Mouse (Mus musculus): Measurements from ENCODE around the gene Msrb3.
A peak's percentile ranks its signal among the peaks of the same experiment; 100 is the strongest.

The Msrb3 gene

DNA sequence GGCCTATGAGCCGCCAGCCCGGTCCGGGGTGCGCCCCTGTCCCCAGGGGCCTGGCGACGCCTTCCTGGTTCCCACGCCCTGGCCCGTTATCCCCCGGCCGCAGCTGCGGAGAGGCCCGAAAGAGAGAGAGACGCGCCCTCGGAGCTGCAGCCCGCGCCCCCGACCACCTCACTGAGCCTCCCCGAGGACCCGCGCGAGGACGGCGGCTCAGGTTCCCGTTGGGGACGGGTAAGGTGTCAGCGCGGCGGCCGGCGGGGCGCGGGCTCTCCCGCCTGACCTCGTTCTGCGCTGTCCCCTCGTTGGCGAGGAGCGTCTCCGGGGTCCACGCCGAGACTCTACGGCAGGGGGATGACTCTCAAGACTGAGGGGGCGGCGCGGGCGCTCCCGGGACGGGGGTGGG lies 544 bp downstream of the Msrb3 start:
- no peak for DNase-seq (ENCODE audit: low spot score)

DNA sequence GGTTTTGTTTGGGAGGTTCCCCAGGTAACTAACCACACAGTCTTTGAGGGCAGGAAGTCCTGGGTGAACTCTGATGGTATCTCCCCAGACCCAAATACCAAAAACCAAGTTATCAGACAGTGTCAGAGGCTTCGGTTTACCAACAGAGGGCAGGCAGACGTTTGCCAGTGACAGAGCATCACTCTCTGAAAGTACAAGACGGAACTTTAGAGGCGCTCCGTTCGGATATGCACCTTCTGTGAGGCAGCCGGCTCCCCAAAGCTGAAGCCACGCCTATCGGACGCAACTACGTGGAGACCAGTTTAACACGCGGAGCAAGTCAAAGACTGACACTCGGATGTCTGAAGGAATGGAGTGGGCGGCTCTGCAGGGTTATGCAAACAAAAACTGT lies 3.0 kb downstream of the Msrb3 start:
- no peak for DNase-seq (ENCODE audit: low spot score)

DNA sequence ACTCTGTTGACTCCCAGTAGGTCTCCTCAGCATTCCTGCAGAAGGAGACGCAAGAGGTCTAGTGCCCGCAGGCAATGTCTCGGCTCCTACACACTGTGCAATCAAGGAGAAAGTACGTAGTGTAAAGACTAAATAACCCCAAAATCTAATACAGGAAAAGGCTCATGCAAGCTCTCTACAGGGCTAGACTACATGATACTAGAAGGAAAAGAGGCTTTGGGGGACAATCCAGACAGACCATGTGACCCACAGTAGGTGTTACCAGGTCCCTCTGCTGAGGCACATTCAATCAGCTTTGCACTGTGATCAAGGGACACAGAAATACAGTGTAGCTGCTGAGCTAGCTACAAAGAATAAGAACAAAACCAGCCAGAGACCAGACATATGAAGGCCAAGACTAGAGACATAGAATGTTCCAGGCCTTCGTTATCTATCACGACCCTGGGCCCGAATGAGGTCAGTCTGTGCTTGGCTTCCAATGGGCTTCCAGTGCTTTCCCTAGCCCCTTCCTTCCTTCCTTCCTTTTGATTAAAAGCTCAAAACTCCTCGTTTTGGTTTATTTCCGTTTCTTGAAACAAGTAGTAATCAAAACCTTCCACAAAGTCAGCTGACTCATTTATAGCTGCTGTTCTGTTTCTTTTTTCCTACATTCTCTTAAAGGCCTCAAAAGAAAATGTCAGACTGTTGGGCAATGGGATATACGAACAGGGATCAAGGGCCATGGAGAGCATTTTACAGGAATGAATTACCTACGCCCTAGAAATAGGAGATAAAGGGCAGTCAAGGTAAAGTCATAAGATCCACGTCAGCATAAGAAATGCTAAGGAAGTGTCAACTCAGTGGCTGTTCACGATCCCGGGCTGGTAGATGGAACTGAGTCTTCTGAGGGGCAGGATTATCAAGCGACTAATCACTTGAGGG lies 3.7 kb downstream of the Msrb3 start:
- DNase-seq (ENCODE audit: low spot score), result no peak

DNA sequence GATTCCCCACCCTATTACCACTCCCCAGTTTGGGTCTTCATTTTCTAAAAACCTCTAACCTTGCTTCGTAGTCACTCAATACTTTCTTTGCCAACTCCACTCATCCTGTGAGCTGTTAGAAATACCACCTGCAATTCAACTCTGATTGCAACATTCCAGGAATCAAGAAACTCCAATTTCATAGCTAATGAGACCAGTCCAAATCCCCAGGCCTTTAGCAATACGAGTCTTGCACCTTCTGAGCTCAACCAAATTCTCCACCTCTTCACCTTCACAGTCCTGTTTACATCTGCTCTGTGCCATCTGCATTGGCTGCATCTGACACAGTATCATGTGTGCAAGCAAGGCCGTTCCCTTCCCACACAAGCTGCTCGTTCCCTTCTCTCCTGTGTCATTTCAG lies 5.0 kb downstream of the Msrb3 start:
- DNase-seq (ENCODE audit: low spot score), result no peak

DNA sequence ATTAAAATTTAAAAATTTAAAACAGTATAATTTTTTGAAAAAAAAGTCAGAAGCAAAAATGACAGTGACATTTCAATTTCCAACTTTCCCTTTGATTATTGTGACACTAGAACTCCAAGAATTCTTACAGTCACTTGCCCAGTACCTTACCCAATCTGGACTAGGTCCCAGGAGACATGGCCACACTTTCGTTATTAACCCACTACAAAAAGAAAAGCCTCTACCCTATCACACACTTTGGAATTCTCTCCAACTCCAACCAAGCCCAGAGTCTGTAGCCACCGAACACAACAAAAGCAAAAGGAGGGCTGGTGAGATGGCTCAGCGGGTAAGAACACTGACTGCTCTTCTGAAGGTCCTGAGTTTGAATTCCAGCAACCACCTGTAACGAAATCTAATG lies 7.8 kb downstream of the Msrb3 start:
- no peak for DNase-seq (ENCODE audit: low spot score)

DNA sequence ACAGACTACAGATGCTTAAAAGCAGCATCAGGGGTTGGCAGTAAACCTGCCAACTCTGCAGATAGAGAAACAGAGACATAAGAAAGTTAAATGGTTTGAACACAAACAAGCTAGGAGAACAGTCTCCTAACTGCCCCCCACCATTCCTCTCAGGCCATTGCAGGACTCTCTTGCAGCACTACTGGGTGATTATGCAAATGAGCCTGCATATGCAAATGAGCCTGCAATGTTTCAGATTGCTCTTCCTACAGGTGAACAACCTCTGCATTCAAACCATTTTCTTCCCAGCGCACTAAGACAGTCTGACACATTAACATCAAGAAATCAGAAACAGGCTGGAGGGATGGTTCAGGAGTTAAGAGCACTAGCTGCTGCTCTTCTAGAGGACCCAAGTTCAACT lies 8.3 kb downstream of the Msrb3 start:
- DNase-seq (ENCODE audit: low spot score), result no peak

DNA sequence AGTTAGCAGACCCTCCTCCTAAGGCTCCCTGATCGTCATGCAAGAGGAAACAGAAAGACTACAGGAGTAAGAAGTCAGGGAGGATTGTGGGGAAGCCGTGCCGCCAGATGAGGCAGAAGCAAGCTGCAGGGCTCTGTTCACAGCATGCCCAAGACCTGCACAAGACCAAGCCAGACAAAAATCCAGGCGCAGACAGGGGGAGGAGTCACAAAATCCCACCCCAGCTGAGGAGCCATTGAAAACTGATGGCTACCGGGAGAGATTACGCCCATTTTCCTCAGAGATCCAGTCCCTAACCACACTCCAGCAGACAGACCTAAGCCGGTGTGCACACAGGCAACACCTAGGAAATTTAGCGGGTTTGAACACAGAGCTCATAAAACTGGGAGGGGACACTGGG lies 10.4 kb downstream of the Msrb3 start:
- DNase-seq (ENCODE audit: low spot score), result no peak

DNA sequence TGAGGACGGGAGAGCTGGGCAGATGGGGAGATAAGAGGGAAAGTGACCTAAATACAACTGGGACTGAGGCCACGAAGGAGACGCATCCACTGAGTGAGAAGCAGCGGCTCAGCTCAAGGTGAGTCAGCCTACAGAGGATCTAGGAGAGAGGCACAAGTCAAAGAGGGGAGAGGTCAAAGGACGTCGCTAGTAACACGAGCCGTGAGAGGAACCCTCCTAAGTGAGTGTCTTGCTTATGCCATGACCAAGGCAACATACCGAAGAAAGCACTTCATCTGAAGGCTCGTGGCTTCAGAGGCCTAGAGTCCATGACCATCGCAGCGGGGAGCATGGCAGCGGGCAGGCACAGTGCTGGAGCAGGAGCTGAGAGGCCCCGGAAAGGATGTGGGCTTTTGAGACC lies 14.7 kb downstream of the Msrb3 start:
- no peak for DNase-seq (ENCODE audit: low spot score)

DNA sequence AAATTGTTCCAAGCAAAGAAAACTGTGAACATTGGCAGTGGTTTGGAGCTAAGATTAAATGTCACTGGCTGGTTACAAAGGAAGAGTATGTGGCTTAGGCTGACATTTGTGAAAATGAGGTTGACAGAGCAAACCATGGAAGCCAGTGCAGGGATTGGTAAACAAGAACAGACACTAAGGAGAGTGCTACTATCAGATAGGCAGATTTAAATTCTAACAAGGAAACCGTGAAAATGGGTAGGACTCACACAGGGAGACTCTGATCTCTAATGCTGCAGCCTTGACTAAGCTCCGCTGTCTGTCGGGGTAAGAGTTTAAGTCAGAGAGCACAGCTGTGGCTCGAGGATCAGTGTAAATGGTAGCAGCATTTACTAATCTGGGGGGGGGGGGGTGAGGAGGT lies 15.2 kb downstream of the Msrb3 start:
- DNase-seq (ENCODE audit: low spot score), result no peak

DNA sequence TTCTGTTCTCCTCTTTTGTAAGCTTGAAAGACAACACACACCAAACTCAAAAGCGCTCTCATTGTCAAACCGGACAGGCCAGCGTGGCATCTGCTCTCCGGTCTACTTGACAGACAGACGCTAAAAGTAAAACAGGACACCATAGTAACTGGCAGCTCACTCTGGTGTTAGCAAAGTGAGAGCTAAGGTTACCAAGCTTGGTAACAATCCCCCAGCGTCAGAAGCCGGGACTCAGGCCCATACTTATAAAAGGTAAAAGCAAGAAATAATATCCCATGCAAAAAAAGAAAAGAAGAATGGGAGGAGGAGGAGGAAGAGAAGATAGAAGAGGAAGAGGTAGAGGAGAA lies 15.9 kb downstream of the Msrb3 start:
- no peak for DNase-seq (ENCODE audit: low spot score)

DNA sequence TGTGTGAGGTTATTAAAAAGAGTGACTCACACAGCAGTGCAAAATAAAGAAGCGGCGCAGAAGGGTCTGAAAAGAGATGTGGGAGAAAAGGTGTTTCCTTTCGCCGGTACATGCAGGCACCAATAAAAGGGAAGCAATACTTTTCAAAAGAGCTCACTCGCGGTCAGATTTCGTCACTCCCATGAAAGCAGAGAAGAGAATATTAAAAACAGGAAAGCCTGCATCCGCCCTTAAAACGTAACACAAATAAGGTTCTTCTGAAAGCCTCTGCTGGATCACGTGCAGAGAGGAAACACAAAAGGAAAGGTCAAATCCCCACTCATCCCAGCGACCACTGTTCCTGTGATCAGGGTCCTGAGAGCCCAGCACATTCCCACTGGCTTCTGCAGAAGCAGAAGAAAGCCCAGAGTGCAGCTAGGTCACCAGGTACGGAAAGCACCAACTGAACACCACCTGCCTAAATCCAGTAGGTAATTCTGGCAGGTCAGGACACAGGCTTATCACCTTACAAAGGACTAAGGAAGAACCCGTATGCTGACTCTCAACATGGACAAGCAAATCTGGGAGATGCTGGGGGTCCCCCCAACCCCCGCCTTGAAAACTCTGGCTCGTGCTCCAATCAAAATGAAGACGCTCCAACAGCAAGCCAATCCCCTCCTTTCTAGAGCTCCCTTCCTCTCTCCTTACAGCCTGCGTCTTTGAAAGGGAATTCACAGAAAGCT lies 16.4 kb downstream of the Msrb3 start:
- no peak for DNase-seq (ENCODE audit: low spot score)

DNA sequence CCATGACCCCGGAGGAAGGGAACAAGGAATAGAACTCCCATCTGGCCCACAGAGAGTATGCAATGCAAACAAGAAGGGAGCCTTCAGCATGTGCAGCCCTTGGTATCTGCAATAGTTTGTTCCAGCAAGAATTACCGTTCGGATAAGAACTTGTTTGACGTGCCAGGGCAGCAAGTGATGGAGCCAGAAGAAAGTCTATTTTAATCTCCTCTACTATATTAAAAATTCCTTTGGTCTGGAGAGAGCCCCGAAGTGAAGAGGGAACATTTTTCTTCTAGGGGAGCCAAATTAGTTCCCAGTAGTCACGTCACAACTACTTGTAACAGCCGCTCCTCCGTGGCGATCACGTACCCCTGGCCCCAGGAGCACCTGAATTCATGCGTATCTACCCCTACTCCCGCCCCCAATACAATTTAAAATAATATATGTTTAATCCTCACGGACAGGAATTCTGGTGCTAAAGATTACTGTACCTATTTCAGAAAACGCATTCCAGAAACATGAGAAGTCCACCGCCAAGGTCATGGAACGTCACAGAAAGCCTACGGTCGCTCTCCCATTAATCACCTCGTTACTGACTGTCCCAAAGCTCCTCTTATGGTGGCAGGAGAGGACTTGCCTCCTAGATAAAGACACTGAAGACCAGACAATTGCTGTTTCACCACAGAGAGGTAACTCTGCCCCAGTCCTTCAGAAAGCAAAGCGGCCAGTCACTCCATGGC lies 22.2 kb downstream of the Msrb3 start:
- no peak for DNase-seq (ENCODE audit: low spot score)

DNA sequence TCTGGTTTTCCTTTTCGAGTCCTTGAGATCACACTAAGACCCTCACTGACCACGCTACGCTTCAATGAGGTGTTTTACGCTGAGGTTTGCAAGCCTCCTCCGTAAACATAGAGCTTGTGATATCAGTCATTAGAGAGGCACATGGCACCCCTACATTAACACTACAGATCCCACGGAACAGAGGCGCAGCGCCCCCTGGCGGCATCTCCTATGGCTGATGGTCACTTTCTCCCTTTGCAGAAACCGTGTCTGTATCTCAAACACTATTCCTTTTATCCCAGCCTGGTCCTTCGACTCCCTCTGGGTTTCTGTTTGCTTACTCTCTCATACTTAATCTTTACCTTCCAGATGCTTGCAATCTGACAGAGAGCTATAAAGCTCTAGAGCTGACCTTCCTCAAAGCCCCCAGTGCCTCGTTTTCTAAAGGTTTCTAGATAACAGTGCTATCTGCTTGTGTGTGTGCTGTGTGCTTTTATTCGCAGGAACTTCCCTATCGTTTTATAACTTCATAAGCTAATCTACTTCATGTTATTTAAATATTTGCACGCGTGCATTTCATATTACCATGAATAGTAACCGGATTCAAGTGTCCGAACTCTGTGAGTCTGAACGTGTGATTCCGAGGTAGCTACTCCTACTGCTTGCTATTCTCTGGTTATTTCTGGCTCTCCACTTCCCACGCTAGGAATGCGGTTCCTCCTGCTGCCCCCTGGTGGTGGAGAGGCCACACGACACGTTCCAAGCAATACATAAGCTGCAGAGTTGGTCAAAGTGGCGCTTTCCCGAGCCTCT lies 23.0 kb downstream of the Msrb3 start:
- DNase-seq (ENCODE audit: low spot score), result peak; percentile 73

DNA sequence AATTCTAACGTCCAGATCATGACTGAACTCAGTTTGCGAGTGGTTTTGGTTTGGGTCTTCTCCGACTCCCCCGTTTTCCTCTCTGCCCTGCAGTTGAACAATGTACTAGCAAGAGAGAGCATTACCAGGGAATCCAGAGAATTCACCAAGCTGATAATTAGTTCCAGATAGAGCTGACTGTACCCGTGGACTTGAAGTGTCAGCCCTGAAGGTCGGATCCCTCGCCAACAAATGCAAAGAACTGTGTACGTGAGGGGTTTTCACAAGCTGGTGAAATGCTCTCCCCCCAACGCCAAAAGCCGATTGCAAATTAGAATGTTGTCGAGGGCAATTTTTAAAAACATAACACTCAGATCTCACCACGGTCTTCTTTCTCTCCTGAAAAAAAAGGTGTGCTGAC lies 24.6 kb downstream of the Msrb3 start:
- no peak for DNase-seq (ENCODE audit: low spot score)

DNA sequence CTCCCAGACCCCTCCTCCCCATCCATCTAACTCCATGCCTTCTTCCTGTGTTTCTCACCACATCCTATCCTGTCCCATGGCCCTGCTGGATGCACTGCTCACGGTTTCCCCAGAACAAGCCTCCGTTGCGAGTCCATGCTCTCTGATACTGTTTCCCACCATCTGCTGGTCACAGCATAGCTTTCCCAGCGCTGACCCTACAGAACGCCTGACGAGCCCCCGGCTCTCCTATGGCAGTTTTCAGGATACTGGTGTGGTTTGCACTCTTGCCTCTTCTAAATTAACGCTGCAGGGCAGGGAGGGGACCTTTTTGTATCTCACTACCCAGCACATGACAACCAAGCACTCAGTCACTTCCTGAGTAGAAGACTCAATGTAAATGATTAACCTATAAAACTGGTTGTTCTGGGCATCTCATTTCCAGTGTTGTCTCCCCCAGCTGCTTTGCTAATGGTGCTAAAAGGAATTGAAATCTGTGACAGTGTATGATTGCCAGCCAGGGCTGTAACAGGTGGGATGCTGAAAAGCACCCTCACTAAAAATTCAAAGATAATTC lies 25.2 kb downstream of the Msrb3 start:
- DNase-seq (ENCODE audit: low spot score), result no peak

DNA sequence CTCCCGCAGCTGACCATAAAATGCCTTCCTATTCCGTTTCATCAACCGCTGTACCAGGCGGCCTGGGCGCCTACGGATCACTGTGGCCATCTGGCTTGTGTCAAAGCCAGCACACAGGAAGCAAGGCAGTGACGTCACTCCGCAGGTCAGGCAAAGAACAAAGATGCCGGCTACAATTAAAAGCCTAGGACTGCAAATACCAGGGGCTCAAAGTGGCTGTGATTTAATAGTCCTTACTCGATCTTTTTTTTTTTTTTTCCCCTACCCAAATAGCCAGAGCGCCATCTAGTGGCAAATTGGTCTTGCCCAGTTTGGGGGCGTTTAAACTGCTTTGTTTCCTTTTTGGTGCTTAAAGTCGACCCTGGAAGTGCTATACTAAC lies 26.4 kb downstream of the Msrb3 start:
- DNase-seq (ENCODE audit: low spot score), result no peak

DNA sequence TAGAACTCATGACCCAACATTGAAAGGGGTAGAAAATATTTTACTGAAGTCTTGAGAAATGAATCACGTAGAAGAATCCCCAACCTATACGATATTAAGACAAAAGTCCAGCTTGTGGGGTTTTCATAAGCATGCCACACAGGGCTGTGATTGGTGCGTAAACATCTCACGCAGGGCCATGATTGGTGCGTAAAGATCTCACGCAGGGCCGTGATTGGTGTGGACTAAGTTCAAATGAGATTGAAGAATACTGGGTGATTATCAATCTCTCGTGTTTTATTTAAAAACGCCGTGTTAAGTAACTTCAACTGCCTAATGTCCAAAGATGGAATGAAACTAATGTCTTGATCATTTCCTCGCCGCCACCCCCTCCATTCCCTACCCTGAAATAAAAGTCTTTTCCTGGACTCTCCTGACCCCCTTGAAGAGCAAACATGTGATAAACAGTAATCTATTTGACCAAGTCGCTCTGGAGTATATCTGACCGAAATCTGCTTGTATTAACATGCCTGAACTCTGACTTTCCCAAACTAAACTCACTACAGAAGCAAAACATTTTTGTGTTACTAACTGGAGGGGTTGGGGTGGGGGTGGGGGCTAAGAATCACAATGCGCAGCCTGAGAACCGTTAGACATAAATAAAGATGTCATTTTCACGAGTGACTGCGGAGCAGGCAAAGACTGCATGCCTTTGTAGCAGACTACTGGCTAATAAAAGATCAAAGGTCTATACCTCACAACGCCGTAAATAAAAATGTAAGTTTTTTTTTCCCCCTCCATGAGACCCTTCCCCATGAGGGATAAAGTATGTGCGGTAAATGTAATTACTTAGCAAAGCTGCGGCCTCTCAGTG lies 27.0 kb downstream of the Msrb3 start:
- no peak for DNase-seq (ENCODE audit: low spot score)

DNA sequence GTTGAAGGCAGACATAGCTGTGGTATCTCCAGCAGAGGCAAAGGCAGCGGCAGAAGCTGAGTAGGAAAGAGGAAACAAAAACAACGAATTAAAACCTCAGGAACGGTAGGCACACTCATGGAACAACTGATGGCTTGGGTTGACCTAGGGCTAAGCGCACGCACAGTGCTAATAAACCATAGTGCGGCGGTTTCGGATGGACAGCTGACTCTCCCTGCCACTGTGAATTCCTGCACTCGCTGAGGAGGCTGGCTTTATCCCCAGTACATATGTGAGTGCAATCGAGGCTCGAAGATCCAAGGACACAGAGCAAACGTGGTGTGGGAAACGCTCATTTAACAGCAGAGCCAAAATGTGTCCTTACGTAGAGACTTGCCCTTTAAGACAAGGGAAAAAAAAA lies 27.8 kb downstream of the Msrb3 start:
- DNase-seq (ENCODE audit: low spot score), result no peak

DNA sequence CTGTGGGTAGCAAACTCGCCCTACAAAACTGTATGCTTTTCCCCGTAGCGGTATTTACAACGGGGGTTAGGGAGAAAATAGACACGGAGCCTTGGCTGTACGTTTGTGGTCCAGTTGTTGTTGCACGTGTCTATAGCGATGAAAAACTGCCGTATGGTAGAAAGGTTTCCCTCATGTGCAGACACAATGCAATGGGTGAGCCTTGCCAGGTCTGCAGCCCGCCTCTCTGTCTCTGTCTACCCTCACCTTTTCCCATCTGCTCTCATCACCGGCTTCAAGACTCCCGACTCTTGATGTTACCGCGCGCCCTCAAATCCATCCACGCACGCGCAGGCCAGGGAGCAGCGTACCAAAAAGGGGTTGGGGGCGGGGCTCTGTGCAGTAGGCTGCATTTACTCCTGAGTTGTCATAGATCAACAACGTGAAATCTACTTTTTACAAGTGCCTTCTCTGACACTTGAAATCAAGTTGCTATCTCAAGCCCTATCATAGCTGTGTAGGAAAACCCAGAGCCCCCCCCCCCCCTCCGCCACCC lies 29.6 kb downstream of the Msrb3 start:
- no peak for DNase-seq (ENCODE audit: low spot score)

DNA sequence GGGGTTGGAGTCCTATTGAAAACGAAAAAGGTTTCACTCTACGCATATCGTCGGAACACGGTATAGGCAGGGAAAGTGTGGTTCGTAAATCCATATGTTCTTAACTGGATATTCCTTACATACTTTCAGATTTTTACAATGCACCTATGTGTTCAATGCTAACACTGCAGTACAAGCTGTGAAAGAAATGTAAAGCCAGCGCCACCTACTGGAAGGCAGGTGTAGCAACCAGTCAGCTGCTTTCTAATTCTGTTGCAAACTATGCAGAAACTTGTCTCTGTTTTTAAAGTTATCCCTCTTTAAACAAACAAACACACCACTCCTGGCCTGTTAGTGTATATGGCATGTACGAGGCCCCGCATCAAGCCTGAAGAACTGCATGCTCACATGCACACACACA lies 34.5 kb downstream of the Msrb3 start:
- DNase-seq (ENCODE audit: low spot score), result no peak

DNA sequence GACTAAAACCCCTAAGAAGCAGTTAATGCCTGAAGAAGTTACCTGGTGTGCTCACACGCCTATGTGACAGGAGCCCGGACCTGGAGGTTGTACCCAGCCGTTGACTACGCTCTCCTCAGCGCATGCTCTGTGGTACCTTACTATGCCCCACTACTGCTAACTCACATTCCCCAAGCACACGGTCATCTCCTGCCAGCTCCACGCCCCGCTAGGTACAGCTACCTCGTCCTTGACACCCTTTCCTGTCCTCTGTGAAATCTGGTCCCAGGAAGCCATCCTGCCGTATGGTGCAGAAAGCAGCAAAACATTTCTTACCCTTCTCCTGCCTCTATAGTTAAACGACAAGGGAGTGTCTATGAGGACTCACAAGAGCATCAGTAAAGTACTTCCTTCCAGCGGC lies 37.2 kb downstream of the Msrb3 start:
- DNase-seq (ENCODE audit: low spot score), result no peak
